Mouse (Mus musculus) mesoderm, embryonic 11.5 days (tissue): ENCODE data around the gene Fbxo41.
"Not testable (repeated sequence)": the region's sequence is repeated elsewhere in the genome, so short reads cannot be mapped to it uniquely, and the experiment has no call there.

ENCODE experiments used
- DNase-seq: peaks from one replicate; pipeline ENCODE4 v3.0.0-alpha.2; 2012; ENCODE audit warnings: low read depth, low spot score

Gene Fbxo41

DNA sequence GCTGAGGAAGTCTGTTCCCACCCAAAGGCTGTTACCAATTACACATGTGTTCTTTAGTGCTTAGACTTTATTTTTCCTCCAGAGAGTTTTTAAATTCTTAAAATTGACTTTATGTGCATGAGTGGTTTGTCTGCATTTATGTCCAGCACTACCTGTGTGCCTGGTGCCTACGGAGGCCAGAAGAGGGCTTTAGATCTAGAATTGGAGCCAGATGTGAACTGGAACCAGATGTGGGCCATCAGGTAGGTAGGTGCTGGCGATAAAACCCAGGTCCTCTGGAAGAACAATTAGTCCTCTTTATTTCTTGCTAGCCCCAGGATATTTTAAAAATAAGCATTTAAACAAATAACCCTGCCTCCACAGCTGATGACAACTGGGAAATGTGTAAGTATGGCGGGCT, 11.2 kb downstream of the Fbxo41 start:
- DNase-seq = no peak

DNA sequence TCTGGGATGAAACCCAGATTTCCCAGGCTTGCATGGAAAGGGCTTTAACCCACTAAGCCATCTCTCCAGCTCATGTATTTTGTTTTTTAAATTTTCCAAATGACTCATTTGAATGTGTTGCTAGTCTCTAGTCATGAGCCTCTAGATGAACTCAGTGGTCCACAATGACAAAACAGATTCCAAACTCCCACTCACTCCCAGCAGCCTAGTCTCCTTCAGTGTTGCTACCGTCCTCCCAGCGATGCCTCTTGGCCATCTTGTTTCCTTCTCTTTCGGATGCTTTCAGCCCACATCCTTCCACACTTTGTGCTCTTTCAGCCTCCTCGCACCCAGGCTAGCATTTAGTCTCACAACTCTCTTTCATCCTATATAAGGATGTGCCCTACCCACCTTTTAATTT, 12.5 kb downstream of the Fbxo41 start:
- DNase-seq = no peak

DNA sequence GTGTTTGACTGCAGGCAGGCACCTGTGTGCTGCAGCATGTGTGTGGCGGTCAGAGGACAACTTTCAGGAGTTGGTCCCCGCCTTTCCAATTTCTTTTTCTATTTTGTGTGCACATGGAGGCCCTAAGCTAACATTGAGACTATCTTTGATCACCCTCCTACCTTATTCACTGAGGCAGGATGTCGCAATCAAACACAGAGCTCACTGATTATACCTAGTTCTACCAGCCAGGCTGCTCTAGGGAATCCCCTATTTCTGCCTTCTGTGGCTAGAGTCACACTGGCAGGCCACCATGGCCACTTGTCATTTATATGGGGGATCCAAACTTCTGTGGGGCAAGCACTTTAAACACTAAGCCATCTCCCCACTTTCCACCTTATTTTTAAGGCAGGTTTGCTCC, 13.1 kb downstream of the Fbxo41 start:
- DNase-seq = no peak

DNA sequence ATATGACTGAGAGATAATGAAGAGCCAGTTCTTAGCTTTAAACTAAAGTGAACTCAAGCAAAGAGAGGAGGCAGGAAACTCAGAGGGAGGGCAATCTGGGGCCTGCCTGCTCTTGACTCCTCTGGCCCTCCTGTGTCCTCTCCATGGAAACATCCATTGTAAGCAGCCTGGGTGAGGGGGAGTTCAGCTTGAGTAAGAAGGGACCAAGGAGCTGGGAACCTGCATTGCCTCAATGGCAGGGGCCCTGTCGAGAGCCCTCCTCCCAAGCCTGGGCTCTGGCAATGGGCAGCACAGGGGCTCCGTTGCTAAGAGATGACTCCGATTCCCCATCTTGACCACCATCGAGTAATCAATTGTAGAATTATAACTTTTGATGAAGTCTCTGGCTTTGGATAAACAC, 14.3 kb downstream of the Fbxo41 start:
- no peak for DNase-seq

DNA sequence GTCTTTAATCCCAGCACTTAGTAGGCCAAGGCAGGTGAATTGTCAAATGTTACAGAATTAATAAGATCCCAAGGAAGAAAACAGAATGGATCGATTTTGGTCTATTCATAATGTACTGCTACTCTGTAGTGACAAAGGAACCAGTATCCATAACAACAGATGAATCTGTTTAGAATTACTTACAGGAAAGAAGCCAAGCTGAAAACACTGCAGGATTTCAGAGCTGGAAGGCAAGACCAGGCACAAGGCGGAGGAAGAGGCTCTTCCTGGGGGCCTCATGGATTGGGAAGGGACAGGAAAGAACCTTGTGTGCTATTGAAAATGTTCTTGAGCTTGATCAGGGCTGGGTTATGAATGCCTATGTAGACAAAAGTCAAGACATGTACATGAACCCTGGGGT, 17.1 kb downstream of the Fbxo41 start:
- no peak for DNase-seq

DNA sequence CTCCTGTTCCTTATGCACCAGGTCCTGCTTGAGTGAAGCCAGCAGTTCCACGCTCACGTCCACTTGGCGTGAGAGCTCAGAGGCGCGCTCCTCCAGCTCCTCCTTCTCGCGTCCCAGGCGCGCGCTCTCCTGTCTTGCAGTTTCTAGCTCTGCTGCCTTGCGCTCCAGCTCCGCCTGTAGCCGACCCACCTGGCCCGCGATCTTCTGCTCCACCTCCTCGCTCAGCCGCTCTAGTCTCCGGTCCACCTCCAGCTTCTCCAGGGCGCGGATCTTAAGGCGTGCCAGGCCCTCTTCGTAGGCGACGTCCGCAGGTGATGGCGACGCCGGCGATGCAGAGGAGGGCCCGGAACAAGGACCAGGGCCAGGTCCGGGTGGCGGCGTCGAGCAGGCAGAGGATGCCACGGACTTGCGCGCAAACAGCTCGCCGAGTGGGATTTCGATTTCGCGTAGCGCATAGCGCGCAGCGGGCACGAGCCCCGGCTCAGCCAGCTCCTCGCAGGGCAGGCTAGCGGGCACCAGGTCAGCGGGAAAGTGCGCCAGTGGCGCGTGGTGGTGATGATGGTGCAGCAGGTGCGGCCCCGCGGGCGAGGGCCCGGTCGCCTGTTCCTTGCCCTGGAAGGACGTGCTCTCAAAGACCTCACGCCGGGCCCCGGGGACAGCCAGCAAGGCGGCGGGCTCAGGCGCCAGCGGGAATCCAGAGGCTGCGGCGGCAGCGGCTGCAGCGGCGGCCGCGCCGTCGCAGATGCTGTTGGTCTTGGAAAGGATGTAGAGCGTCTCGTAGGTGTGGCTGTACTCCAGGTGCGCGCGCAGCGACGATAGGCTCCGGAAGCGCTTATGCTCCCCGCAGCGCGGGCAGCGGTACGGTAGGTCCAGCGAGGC, 18.7 kb downstream of the Fbxo41 start:
- DNase-seq = peak; percentile 39

DNA sequence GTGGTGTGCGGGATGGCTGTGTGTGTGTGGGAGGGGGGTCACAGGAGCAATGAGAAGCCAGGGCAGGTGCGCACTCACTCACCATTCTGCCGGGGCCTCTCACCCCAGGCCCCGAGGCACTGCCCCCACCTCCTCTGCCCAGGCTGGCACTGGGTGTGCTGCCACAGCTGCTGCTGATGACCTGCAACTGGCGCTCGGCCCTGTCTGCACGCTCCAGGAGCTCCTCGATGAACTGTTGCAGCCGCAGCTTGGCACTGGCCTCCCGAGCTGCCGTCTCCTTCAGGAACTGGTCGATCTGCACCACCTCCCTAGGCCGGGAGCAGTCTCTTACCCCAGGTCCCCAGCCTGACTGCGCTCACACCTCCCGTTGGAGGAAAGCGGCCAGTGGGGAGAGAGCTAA, 22.1 kb downstream of the Fbxo41 start:
- DNase-seq = no peak

DNA sequence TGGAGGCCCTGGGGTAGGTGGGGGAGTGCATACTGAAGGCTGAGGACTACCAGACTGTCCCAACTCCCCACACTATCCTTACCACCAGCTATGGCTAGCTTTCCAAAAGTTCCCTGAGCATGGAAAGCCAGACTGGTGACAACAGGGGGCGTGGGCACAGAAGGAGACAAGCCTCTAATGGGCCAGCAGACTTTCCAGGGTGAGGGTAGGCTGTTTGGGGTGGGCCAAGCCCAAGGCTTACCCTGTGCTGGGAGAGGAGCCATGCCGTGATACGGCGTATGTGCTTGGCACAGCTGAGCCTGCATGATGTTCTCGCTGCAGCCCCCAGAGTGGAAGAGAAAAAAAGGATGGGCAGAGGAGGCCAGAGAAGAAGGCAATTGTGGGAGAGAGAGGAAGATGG, 22.8 kb downstream of the Fbxo41 start:
- DNase-seq = no peak

DNA sequence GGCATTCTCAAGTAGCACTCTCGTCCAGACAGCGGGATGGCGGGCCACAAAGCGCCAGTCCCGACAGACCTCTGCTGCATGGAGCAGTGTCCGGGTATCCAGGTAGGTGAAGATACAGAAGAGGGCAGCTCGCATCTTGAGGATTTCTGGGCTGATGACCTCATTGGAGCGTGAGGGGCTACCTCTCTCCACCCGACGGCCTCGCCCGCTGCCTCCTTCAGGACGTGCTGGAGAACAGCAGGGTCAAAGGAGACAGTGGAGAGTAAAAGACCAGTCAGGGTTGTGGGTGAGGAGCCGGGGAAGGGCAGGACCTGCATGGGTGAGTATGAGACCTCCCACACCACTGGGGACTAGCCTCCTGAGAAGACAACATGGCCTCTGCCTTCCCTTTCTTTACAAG, 24.4 kb downstream of the Fbxo41 start:
- no peak for DNase-seq

DNA sequence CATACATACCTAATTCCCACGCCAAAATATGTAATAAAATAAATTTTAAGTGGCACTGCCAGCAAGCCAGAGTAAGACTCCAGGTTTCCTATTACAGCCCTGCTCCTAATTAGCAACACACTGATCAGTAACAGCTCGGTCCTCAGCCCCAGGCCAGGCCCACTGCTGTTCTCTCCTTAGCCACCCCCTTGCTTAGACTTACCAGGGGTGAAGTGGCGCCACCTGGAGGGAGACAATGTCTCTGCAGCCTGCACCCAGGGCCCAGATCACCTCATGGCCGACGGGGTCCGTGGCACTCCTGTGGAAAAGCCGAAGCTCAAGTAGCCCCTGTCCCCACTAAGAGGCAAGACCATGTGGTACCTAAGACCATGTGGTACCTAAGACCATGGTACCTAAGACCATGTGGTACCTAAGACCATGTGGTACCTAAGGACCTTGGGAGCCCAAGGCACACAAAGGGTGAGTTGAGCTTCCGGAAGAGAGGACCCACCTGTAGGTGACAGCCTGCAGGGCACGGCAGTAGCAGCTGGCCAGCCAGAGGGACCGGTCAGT, 25.4 kb downstream of the Fbxo41 start:
- peak; percentile 42 for DNase-seq

DNA sequence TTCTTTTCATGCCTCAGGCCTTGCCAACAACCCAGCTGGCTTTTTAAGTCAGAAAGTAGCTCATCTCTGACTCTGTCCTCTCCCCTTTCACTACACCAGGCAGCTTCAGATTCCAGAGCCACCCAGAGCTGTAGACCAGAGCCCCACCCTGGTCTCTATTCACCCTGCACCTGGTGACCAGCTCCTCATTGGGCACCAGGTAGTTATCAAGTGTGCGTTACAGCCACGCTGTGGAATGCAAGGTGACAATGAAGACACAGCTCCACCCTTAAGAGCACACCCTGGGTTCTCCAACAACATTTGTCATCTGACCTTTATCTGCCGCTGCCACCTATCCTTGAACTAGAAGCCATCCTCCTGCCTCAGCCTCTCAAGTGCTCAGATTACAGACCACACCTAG, 27.2 kb downstream of the Fbxo41 start:
- no peak for DNase-seq

DNA sequence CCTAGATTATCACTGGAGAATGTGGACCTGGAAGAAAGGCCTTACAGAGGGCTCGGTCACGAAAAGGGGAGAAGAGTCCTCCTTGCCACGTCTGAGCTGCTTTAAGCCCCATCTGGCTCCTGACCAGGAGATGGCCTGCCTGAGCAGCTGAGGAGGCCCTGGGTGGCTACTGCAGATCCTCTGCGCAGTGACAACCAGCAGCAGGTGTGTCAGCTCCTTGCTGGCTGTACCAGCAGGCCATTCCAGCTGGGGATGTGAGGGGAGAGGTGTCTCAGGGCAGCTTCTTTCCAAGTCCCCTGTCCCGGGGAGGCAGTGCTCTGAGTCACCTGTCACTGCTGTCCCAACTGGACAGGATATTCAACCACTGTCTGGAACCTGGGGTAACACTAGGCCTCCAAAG, 30.3 kb downstream of the Fbxo41 start:
- no peak for DNase-seq

DNA sequence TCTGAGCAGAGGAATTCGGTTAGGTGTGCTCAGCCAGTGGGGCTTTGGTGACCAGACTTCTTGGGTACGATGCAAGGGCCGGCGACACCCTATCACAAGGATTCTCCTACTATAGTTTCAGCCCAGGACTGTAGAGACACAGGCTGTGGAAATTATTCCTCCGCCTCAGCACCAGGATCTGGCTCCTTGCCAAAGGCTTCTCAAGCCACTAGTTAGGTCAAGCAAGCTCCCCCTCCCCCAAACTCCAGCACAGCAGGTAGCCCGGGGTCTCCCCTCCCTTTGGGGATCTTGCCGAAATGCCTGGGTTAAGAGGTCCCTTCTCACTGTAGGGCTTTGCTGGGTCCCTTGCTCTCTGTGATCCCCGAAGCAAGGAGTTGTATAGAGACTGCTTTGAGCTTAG, 30.8 kb downstream of the Fbxo41 start:
- no peak for DNase-seq

DNA sequence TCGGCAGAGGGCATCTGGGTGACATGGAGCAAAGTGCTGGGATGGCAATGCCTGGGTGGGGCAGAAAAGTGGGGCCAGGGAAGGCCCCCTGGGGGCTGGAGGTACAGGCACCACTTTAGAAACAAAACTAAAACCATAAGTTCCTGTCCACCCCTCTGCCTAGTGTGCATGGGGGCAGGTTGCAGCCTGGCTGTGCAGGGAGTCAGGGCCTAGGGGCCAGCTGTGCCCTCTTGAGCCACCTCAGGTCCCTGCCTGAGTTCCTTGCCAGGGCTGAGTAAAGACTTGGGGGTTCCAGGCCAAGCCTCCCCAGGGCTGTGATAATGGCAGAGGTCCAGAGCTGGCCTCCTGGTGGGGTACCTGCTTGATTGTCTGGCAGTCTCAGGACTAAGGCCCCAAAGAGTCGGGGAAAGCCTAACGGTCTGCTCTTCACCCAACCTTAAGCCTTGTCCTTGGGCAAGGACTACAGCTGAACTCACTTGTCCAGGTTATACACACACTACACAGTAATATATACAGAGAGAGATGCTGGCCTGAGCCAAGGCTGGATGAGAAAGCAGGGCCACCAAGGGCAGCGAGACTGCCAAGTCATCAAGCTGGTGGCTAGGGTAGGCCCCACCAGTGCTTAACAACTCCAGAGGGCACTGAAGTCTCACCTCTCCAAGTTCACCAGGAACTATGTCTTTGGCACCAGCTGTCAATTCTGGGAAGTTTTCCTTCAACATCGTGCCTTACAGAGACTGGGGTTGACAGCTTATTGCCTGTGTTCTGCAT, 32.9 kb downstream of the Fbxo41 start:
- no peak for DNase-seq

DNA sequence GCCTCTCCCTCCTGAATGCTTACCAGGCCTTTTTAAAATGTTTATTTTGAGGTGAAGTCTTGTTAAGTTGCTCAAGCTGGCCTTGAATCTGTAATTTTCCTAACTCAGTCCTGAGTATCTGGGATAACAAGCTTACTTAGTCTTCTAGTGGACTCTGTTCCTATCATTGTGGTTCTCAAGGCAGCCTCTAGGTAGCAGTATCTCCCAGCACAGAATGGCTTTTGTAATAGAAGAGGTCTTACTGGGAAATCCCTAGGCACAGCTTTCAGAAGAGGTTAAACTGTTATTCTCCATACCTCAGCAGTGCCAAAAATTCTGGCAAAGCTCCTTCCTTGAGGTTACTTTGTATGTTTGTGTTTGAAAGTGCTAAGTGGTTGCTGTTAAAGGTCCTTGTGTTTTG, 37.4 kb downstream of the Fbxo41 start:
- DNase-seq = no peak

DNA sequence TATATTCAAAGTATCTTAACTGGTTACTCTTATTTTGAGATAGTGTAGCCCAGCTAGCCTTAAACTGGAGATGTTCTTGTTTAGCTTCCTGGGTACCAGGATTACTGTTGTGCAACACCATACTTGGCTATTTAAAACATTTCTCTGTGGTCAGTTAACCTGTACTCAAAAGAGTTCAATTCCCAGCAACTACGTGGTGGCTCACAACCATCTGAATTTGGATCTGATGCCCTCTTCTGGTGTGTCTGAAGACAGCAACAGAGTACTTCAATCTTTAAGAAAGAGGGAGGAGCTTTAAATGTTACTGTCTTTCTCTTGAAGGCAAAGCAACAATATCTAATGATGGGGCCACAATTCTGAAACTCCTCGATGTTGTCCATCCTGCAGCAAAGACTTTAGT, 43.2 kb downstream of the Fbxo41 start:
- DNase-seq = no peak

DNA sequence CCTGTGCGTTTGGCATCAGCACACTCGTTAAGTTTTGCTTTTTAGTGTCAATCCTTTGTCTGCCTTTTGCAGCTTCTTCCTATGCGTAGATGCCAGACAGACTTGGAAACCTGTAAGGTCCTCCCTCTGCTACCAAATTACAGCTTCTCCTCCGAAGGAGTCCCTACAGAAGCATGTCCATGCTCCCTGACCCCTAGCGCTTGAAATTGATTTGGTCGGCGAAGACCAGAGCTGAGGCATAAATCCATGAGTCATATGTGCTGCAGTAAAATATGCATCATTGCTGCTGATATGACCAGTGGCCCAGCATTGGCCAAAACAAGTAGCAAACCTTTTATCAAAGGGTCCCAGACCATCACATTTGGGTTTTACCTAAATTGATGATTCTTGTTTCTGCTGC, 50.0 kb downstream of the Fbxo41 start:
- no peak for DNase-seq

DNA sequence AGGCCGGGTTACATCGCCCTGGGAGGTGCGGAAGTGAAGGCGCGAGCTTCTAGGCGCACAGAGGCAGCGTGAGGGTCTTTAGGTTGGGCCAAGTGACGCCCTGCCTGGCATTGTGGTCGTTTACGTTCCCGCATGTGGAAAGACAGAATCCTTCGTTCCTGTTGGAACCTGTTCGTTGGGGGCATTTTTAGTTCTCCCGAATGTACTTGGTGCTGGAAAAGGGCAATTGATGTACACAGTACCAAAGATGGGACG, 50.5 kb downstream of the Fbxo41 start:
- no peak for DNase-seq

DNA sequence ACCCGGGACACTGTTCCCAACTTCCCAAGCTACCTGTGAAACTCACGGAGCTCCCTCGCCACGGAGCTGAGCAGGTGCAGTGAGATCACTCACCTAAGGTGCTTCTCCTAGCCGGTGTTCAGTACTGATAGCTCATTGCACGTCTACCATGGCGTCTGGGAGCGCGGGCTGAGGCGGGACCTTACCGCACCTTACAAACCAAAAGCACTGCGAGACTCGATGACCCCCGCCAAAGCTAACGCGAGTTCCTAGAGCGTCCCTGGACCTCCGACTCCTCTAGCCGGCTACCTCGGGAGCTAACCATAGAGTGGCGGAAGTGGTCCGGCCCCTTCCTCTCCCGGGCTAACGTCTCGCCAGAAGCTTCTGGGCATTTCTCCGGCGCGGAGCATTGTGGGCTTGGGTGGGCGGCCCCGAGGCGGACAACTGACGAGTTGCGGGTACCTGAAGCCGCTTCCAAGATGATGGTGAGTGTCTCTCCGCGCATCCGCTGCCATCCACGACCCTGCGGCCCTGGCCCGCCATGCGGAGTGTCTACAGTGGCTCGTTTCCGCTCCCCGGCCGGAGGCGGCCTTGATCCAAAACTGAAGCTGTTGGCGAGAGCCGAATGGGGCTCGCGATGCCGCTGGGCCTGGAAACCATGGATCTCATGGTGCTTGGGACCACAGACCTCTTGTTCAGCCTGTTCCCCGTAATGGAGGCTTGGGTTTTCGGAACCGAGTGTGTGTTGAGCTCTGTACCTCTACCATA, 51.0 kb downstream of the Fbxo41 start, which contains the start of gene Pradc1:
Gene Pradc1 (minus strand): TSS at position 307 of the 747 bp plus-strand sequence.
- DNase-seq = peak; percentile 95

DNA sequence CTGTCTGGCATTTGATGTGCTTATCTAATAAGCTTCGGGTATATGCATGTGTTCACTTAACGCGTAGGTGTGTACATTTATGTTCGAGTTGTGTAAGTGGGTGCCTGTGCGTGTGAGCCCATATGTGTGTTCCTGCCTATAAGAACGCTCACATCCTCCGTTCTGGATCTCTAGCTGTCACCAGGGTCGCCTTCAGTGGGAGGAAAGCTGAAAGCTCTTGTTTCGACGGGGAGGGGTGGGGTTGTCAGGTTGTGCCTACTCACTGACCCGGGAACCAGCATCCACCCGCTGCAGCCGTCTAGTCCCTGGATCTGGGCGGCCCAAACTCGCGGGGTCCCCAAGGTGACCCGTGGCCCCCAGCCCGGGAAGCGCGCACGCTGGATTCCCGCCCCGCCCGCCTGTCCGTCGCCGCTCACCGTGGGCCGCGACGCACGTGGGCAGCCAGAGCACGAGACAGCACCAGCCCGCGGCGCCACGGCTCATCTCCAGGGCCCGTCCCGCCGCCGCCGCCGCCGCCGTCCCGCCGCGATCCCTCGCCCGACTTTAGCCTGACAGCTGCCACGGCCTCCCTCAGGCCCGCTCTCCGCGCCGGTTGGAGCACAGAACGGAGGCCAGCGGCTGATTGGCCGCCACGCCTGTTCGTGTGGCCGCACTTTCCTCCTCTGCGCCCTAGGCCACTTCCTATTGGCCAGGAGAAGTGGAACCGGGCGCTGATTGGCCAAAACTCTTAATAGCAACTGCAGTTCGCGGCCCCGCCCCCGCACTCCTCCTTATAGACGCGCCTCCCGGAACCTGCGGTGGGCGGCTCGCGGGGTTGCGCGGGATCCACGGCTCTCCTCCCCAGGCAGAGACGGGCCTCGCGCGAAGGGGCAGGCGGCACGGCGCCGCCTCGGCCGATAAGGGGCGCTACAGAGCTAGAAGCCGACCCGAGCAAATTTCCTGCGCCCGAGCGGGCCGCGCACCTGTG, 51.8 kb downstream of the Fbxo41 start, which contains the start of gene Cct7:
Gene Cct7 (plus strand): TSS at position 818 of the 967 bp plus-strand sequence.
- DNase-seq = peak; percentile 99

DNA sequence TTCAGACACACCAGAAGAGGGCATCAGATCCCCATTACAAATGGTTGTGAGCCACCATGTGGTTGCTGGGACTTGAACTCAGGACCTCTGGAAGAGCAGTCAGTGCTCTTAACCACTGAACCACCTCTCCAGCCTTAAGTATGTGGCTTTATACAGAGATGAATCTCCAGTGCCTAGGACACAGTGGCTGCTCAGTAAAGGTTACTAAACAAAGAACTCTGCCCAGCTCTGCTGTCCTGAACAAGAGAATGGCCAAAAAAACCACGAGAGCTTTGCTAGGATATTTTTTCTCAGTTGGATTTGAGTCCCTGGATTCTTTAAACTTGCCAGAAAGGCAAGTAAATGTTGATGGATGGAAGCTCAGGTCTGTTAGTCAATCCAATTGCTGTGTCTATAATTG, 52.7 kb downstream of the Fbxo41 start:
- not testable (repeated sequence) for DNase-seq
